Mouse (Mus musculus): ENCODE results near the gene Olfr9. TPM values are rescaled to one million over a fixed set of nuclear protein-coding genes. Genes with fewer than 3 reads are reported as not detected.
"Not testable (repeated sequence)": the region's sequence is repeated elsewhere in the genome, so short reads cannot be mapped to it uniquely, and the experiment has no call there.

Olfr9 gene
- polyA plus RNA-seq, 1 experiment, result not detected

DNA sequence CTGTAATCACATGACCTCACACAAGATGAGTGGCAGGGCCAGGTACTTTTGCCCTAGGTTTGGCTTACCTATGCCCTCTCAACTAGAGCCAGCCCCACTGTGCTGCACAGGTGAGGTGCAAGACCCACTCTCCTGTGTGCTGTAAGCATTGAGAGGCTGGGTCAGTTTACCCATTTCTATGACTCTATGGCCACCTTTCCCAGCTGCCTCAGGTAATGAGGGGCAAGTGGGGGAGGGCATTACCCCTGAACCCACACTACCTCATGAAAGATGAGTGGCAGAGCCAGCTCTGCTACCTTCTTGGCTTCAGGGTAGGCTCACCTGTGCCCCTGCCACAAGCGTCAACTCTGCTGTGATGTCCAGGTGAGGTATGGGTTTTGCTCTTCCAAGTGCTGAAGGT lies 6.6 kb downstream of the Olfr9 start:
- no peak overlapping the region for H3K27ac ChIP-seq (ENCODE audit: insufficient read depth, low read depth, low read length)
- 97% methylated on average over 1 of the region's 1 CpGs for WGBS
- TF ChIP-seq CTCF (IDR thresholded peaks at IDR 0.05; ENCODE audit: insufficient read depth, low read depth, low read length) (no peak), POLR2A (IDR thresholded peaks at IDR 0.05; ENCODE audit: insufficient read depth, low read depth, low read length) (no peak)
- H3K4me1 ChIP-seq (ENCODE audit: control insufficient read depth, insufficient read depth, low read length), result no peaks in the 10 kb centered on the region
- H3K4me3 ChIP-seq (ENCODE audit: insufficient read depth, low read depth, low read length), result no peak overlapping the region

DNA sequence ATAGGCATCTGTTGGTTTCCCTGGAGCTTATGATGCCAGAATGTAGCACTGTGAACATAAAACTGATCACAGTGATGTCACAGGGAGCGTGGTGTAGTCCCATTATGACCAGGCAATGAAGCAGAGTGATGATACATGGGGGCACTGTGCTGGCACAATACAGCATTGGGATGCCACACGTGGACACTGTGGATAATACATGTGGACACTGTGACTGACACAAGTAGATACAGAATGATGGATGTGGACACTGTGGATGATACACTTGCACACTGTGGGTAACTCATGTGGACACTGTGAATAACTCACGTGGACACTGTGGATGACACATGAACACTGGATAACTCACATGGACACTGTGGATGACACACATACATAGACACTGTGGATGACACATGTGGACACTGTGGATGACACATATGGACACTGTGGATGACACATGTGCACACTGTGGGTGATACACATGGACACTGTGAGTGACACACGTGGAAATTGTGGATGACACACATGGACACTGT lies 7.4 kb downstream of the Olfr9 start:
- Histone ChIP-seq H3K4me1 (ENCODE audit: control insufficient read depth, insufficient read depth, low read length) (no peaks in the 10 kb centered on the region), H3K27ac (ENCODE audit: insufficient read depth, low read depth, low read length) (no peak overlapping the region), H3K4me3 (ENCODE audit: insufficient read depth, low read depth, low read length) (no peak overlapping the region)
- WGBS, result 70% methylated on average over 4 of the region's 4 CpGs
- TF ChIP-seq CTCF (IDR thresholded peaks at IDR 0.05; ENCODE audit: insufficient read depth, low read depth, low read length) (no peak), POLR2A (IDR thresholded peaks at IDR 0.05; ENCODE audit: insufficient read depth, low read depth, low read length) (no peak)

DNA sequence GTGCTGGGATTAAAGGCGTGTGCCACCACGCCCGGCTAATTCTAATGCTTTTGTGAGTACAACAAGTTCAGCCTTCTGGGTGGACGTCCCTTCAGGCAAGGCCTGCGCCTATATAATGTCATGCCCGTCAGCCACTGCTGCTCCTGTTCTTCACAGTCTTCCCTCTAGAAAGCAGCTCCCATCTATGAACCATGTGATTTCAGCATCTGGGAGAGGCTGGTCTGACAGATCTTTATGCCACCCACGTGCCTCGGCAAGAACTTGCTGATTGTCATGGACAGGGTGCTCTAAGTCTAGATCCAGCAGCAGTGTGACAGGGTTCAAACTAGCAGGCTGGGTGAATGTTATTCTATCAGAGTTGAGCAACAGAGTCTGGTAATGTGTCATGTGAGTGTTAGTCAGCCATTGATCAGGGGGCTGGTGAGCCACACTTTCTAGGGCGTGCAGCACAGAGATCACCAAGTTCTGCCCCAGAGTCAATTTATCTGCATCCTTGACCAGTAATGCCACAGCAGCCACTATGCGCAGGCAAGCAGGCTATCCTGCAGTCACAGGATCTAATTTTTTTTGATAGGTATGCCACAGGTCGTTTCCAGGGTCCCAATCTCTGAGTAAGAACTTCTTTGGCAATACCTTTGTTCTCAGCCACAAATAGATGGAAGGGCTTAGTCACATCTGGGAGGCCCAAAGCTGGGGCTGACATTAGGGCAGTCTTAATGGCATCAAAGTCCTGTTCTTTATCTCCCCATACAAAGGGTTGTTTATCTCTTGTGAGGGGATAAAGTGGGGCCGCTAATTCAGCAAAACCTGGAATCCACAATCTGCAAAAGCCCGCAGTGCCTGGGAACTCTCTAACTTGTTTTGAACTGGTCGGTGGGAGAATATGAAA lies 15.0 kb downstream of the Olfr9 start:
- 72% methylated on average over 14 of the region's 14 CpGs for WGBS
- H3K4me1 ChIP-seq (ENCODE audit: control insufficient read depth, insufficient read depth, low read length), result no peaks in the 10 kb centered on the region
- H3K4me3 ChIP-seq (ENCODE audit: insufficient read depth, low read depth, low read length), result no peak overlapping the region
- no peak overlapping the region for H3K27ac ChIP-seq (ENCODE audit: insufficient read depth, low read depth, low read length)
- TF ChIP-seq POLR2A (IDR thresholded peaks at IDR 0.05; ENCODE audit: insufficient read depth, low read depth, low read length) (no peak), CTCF (IDR thresholded peaks at IDR 0.05; ENCODE audit: insufficient read depth, low read depth, low read length) (no peak)

DNA sequence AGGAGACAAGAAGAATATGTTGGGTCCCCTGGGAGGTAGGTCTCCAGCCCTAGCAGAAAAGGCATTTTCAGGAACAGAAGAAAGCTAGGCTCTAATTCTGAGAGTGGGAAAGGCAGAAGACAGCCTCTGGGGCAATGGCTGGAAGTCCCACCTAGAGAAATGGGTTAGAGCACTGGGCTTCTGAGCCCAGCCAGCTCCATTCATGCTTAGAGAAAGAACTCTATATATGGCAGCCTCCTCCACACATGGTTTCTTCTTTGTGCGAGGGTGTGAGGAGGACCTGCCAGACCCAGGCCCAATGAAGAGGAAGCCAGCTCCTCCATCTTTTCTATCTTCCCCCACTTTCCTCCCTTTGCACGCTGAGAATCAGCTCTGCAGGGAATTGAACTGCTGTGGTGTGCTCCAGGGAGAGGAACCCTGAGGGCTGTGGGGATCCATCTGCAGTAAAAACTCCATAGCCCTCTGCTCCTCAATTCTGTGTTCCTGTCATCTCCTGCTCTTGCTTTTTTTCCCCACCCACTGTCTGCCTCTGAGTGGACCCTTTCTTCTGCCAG lies 21.1 kb downstream of the Olfr9 start, which contains the start of gene Olfr763:
TSS of gene Olfr763 (plus strand) at position 504 of the 554 bp plus-strand sequence.
- WGBS, result 35% methylated on average over 2 of the region's 2 CpGs
- Histone ChIP-seq H3K4me1 (ENCODE audit: control insufficient read depth, insufficient read depth, low read length) (no peaks in the 10 kb centered on the region), H3K27ac (ENCODE audit: insufficient read depth, low read depth, low read length) (no peak within 1 kb of the TSS), H3K4me3 (ENCODE audit: insufficient read depth, low read depth, low read length) (no peak within 1 kb of the TSS)
- no peak for TF ChIP-seq POLR2A (IDR thresholded peaks at IDR 0.05; ENCODE audit: insufficient read depth, low read depth, low read length)

DNA sequence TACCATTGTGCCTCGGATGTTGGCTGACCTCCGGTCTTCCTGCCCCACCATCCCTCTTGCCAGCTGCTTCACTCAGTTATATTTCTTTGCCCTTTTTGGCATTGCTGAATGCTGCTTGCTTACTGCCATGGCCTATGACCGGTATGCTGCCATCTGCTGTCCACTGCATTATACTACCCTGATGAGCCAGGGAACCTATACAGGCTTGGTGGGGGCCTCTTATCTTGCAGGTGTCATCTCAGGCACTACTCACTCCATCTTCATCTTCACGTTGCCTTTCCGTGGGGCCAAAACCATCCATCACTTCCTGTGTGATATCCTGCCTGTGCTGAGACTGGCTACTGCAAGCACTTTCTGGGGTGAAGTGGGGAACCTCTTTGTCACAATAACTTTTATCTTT lies 22.3 kb downstream of the Olfr9 start:
- WGBS, result 57% methylated on average over 2 of the region's 5 CpGs
- H3K27ac ChIP-seq (ENCODE audit: insufficient read depth, low read depth, low read length); H3K4me1 ChIP-seq (ENCODE audit: control insufficient read depth, insufficient read depth, low read length); H3K4me3 ChIP-seq (ENCODE audit: insufficient read depth, low read depth, low read length): not testable (repeated sequence)

DNA sequence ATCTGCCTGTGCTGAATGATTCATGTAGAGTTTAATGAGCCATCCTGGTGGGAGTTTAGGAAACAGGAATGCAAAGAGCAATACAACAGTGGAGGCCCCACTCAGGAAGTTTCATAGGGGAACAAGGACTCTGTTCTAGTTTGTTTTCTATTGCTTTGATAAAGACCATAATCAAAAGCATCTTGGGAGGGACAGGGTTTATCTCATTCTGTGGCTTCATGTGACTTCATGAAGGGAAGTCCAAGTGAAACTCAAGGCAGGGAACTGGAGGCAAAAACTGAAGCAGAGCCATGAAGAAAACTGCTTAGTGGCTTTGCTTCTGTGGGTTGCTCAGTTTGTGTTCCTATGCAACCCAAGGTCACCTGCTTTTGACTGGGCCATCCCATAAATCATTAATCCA lies 25.2 kb downstream of the Olfr9 start:
- TF ChIP-seq POLR2A (IDR thresholded peaks at IDR 0.05; ENCODE audit: insufficient read depth, low read depth, low read length), result no peak
- TF ChIP-seq CTCF (IDR thresholded peaks at IDR 0.05; ENCODE audit: insufficient read depth, low read depth, low read length), result no peak
- Histone ChIP-seq H3K4me1 (ENCODE audit: control insufficient read depth, insufficient read depth, low read length) (no peaks in the 10 kb centered on the region), H3K4me3 (ENCODE audit: insufficient read depth, low read depth, low read length) (no peak overlapping the region), H3K27ac (ENCODE audit: insufficient read depth, low read depth, low read length) (no peak overlapping the region)

DNA sequence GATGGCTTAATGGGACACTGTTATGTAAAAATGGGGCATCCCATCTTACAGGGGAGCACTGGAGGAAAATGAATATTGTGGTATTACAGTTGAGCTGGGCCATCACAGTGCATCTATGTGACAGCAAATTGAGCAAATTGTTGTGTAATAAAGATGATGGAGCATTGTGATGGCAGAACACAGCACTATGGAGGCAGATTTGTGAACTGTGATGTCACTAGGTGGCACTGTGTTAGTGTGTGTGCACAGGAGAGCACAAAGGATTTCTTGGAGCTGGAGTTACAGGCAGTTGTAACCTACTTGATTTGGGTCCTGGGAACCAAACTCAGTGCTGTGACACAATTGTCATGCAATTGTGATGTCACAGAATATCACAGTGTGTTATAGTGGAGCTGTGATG lies 34.1 kb downstream of the Olfr9 start:
- Histone ChIP-seq H3K27ac (ENCODE audit: insufficient read depth, low read depth, low read length) (no peak overlapping the region), H3K4me3 (ENCODE audit: insufficient read depth, low read depth, low read length) (no peak overlapping the region), H3K4me1 (ENCODE audit: control insufficient read depth, insufficient read depth, low read length) (no peaks in the 10 kb centered on the region)
- TF ChIP-seq POLR2A (IDR thresholded peaks at IDR 0.05; ENCODE audit: insufficient read depth, low read depth, low read length) (no peak), CTCF (IDR thresholded peaks at IDR 0.05; ENCODE audit: insufficient read depth, low read depth, low read length) (no peak)

DNA sequence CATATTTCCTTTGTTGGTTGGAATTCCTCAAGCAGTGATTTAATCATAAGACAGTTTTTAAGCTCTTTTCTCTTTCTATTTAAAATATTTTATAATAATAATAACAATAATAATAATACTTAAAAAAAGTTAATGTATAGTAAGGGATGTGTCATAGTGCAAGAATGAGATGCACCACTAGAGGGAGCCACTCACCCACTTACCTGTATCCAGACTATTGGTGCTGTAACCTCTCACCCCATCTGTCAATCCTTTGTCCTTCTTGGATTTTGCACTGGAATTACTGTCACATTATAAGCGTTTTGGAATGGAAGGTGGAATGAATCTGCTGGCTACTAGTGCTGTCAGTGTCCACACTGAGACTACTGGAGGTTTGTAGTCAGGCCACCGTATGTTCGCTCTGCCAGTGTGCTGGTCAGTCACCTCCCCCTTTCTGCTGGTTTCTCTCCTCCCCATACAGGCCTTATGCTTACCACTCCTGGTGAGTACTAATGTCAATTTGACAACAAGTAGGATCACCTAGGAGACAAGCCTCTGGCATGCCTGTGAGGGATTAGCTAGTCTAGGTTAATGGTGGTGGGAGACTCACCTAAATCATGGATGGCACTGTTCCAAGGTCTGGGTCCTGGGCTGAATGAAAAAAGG lies 36.9 kb downstream of the Olfr9 start:
- no peak for TF ChIP-seq CTCF (IDR thresholded peaks at IDR 0.05; ENCODE audit: insufficient read depth, low read depth, low read length)
- TF ChIP-seq POLR2A (IDR thresholded peaks at IDR 0.05; ENCODE audit: insufficient read depth, low read depth, low read length), result no peak
- 56% methylated on average over 3 of the region's 3 CpGs for WGBS
- Histone ChIP-seq H3K27ac (ENCODE audit: insufficient read depth, low read depth, low read length) (no peak overlapping the region), H3K4me3 (ENCODE audit: insufficient read depth, low read depth, low read length) (no peak overlapping the region), H3K4me1 (ENCODE audit: control insufficient read depth, insufficient read depth, low read length) (no peaks in the 10 kb centered on the region)

DNA sequence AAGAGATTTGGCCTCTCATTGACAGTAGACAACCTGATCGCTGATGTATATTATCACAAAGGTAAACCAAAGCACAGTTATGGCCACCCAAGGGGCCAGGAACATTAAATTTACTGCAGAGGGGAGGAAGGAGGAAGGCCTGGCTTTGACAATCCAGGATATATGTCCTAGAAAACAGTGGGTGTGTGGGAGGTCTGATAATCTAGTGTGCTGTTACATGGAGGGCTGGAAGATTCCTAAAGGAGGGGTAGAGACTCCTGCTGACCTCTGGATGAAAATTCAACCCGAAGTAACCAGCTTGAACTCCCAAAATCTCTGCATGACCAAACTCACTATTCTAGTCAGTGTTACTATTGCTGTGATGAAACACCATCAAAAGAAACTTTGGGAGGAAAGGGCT lies 39.1 kb downstream of the Olfr9 start:
- no peak overlapping the region for H3K4me3 ChIP-seq (ENCODE audit: insufficient read depth, low read depth, low read length)
- no peak overlapping the region for H3K27ac ChIP-seq (ENCODE audit: insufficient read depth, low read depth, low read length)
- 90% methylated on average over 2 of the region's 2 CpGs for WGBS
- TF ChIP-seq CTCF (IDR thresholded peaks at IDR 0.05; ENCODE audit: insufficient read depth, low read depth, low read length), result no peak
- H3K4me1 ChIP-seq (ENCODE audit: control insufficient read depth, insufficient read depth, low read length), result no peaks in the 10 kb centered on the region
